Mouse (Mus musculus) layer of hippocampus, postnatal 14 days (tissue): ENCODE data around the gene N4bp1. TPM values are rescaled to one million over a fixed set of nuclear protein-coding genes. Genes with fewer than 3 reads are reported as not detected.
A peak's percentile ranks its signal among the peaks of the same experiment; 100 is the strongest.

Source experiments
- DNase-seq, 2 experiments: peaks; one replicate each; pipeline ENCODE4 v3.0.0; 2021 to 2022; ENCODE audit warnings: low spot score in 2 of 2, mixed read lengths in 1 of 2
- long read RNA-seq, 2 experiments: library from polyadenylated mRNA; stranded (forward); transcript quantifications; one replicate each; pipeline ENCODE4 v2.0.0; 2021
- total RNA-seq, 2 experiments: library from RNA; stranded (reverse); gene quantifications; 2 replicates each; pipeline ENCODE4 v1.2.3; 2021

The N4bp1 gene
- 10 to 100 TPM; 24.8 to 27.5 TPM for total RNA-seq
- long read RNA-seq, experiment 1, full-length matches to known transcripts: 3 of 11 reads
- long read RNA-seq, experiment 1, partial matches to known transcripts: 1 of 11 reads
- long read RNA-seq, experiment 1, other reads (novel, unspliced or antisense): 7 of 11 reads
- long read RNA-seq, experiment 2, full-length matches to known transcripts: 8 of 12 reads
- long read RNA-seq, experiment 2, partial matches to known transcripts: 1 of 12 reads
- long read RNA-seq, experiment 2, other reads (novel, unspliced or antisense): 3 of 12 reads

DNA sequence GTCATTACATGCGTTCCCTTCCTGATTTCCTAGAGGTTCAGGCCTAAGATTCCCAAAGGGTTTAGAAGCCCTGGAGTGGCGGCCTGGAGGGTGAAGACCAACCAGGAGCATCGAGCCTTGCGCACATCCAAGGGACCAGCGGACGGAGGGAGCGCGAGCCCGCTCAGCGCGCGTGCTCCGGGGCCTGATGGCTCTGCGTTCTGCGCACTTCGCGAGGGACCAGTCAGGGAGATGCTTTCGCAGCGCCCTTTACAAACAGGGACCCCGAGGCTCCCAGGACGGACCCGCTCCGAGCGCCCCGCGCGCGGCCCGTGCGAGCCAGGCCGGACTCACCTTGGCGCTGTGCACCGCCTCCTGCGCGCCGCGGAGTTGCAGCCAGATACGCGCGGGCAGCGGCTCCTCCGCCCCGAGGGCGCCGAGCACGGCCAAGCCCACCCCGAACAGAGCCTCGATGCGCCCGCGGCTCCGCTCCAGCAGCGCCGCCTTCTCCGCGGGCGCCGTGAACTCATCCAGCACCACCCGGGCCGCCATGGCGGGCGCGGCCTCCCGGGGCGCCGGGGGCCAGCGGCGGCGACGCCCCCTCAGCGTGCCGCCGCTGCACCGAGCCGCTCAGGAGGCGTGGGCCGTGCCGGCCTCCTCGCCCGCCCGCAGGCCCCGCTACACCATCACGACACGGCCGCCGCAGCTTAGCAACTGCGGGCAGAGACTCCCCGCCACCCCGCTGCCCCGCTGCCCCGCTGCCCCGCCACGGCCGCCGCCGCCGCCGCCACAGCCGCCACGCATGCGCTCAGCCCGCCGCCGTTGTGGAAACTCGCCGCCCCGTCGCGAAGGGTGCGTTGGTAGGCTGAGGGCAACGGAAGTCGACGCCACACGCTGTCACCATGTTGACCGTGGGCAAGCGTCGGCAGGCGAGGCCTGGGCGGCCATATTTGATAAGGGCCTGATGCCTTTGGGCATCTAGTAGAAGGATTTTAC is at the start of gene N4bp1:
Gene N4bp1, minus strand, starts transcription at position 770 of the 975 bp plus-strand sequence.
- DNase-seq: peak; percentile 88 to 95

DNA sequence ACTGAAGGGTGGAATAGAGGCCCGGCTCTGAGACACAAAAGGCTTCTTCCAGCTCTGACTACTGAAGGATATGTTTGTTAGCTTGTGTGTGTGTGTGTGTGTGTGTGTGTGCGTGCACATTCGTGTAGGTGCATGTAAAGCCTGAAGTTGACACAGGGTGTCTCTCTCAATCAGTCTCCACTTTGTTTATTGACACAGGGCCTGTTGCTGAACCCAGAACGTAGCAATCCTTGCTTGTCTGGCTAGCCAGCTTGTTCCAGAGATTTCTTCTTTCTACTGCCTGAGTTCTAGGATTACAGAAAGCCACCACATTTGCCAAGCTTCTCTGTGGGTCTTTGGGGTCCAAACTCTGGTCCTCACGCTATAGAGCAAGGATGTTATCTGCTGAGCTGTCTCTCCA is 49.8 kb upstream of the N4bp1 start:
- no peak for DNase-seq

DNA sequence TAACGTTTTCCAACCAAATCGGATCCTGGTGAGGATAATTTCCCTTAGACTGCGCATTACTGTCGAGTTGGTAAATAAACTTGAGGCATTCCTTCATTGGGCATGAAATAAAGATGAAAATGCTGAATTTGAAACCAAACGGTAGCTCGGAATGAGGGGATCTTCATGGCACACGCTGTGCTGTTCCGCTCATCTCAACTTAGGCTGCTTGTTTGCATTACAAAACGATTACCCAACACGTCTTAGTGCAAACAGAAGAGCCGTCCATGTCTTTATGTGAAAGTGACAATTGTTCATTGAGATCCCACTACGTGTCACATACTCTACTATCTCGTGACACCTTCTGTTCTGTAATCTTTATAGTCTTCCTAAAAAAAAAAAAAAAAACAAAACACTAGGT is 49.3 kb upstream of the N4bp1 start:
- DNase-seq: no peak

DNA sequence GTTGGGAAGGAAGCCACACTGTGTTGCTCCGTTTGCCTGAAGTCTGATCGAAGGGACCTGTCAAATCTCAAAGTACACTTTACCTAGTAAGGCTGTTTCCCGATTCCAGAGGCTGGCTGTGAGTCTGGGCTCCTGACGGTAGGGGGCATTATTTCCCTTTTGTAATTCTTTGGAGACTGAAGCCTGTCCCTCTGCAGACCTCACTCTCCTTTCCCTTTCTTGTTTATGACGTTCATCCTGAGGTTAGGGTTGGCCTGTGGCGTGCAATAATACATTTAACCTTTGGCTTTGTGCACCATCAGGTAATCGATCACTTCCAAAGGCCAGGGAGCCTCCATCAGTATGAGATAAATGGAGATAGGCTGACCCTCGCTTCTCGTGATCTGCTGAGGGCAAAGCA is 48.8 kb upstream of the N4bp1 start:
- peak; percentile 57 to 76 for DNase-seq

DNA sequence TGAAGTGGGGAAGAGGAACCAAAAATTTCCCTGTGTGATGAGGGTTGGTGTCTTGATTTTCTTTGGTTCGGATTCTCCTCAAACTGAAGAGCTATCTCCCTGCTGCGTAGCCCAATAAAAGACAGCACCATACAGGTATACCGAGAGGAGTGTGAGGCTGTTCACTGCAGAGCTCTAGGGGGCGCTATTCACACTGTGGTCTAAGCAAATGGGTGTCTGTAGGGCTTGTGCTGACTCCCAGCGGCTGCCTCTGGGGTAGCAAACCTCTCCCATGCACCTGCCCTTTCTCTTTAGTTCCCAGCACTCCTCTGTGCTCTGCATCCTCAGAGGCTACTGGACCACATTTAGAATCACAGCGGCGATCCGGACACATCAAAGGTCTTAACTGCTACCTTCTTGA is 41.2 kb upstream of the N4bp1 start:
- DNase-seq: no peak

DNA sequence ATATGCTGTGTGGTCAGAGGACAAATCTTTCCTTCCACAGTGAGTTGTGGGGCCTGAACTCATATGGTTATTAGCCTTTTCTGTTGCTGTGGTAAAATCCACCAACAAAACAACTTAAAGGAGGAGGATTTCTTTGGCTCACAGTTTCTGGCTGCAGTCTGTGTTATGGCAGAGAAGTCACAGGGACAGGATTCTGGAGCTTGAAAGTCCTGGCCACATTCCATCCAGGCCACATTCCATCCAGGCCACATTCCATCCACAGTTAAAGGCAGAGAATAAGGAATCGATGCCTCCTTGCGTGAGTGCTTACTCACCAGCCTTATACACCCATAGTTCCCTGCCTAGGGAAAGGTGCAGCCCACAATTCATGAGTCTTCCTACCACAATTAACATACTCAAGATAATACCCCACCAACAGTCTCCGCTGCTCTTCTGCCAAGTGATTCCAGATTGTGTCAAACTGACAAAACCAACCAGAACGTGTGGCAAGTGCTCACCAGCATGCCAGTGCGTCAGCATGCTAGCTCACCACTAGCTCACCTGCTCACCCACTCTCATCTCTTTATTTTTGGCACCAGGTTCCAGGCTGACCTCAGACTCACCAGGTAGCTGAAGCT is 38.3 kb upstream of the N4bp1 start:
- no peak for DNase-seq

DNA sequence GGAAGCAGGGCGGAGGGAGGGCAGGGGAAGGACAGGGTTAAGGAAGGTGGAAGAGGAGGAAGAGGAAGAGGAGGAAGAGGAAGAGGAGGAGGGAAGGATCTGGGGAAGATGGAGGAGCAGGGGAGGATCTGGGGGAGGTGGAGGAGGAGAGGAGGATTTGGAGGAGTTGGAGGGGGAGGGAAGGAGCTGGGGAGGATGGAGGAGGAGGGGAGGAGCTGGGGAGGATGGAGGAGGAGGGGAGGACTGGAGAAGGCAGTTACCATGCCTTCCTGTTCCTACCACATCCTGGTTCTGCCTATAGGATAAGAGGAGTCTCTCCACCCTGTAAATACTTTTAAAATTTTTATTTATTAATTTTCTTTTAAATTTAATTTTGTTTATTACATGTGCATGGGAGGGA is 37.6 kb upstream of the N4bp1 start:
- DNase-seq: no peak

DNA sequence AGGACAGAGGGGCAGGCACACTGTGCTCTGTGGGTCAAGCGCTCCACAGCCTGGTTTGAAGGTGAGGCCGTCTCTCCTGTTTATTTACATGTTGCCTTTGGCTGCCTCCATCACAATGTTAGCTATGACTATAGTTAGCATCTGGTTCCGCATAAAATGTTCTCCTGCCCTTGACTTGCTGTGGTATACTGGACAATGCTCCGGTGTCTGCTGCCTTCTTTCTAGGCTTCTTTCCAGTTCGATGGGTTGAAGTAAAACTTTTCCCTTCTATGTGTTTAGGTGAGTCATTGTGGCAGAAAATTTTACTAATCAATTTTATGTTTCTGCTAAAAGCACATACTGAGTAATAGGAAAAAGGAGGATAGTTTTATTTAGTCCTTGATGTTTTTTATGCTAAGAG is 37.1 kb upstream of the N4bp1 start:
- DNase-seq: no peak

DNA sequence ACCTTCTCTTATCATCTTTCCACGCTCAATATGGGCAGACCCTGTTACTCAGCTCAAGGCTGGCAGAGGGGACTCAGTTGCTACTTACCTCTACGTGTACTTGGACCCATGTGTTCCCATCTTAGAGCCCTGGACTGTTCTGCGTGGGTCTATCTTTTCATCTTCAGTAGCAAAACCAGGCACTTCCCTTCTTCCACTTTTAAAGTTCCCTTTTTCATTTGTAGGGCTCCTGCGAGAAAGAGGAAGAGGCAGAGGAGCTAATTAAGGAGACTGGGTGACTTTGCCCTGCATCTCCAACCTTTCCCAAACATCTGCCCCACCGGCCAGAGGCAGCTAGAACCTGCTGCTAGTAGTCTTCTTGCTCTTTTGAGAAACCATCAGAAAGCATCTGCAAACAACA is 35.9 kb upstream of the N4bp1 start:
- no peak for DNase-seq

DNA sequence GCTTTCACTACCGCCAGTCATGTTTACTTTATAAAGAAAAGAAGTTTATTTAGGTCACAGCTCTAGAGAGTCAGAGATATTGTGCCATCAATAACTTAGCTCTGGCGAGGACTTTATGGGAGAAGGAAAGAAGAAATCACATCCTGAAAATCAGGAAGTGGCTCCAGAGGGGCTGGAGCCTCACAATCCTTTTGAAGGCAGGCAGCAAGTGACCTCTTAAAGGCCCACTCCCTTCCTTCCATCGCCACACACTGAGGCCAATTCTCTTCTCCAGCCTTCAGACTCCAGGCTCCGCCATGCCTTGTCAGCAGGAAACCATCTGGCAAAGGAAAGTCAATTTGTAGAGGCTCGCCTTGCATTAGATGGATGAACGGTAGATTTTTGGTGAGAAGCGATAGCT is 35.4 kb upstream of the N4bp1 start:
- no peak for DNase-seq

DNA sequence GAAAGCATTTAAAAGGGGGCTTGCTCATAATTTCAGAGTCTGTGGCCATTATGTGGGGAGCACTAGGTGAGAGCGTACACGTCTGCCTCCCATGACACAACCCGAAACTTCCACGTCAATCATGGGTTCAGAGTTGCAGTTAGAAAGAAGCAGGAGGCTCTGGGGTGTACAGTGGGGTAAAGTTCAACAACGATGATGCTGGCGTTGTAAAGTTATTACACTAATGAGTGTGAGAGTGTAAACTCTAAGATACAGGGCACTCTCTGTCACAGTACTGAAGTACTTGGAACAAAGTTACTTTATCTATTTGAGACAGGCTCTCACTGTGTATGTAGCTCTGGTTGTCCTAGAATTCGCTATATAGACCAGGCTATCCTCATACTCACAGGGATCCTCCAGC is 35.0 kb upstream of the N4bp1 start:
- no peak for DNase-seq

DNA sequence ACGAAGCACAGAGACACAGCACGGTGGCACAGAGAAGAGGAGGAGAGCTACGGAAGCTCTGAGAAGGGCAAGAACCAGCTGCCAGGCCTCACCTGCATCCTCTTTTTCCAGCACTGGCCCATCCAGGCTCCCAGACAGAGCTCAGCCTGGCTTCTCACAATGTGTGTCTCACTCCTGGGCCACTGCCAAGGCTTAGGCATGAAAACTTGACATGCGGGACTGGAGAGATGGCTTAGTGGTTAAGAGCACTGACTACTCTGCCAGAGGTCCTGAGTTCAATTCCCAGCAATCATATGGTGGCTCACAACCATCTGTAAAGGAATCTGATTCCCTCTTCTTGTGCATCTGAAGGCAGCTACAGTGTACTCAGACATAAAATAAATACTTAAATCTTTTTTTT is 34.2 kb upstream of the N4bp1 start:
- no peak for DNase-seq

DNA sequence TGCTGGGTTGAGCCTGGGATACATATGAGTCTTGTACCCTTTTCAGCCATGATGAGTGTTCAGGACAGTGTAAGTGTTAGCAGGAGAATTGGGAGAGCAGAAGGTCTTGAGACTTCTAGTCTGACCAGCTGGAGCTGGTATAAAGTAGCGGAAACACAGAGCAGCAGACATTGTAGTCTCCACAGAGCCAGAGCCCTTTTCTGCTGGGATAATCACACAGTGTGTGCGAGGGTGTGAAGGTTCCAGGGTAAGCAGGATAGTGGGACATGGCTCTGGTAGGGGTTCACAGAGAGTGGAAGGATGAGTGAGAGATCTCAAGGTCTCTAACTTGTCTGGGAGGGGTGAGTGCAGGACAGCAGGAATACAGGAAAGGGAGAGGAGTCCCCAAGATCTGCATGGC is 33.0 kb upstream of the N4bp1 start:
- no peak for DNase-seq

DNA sequence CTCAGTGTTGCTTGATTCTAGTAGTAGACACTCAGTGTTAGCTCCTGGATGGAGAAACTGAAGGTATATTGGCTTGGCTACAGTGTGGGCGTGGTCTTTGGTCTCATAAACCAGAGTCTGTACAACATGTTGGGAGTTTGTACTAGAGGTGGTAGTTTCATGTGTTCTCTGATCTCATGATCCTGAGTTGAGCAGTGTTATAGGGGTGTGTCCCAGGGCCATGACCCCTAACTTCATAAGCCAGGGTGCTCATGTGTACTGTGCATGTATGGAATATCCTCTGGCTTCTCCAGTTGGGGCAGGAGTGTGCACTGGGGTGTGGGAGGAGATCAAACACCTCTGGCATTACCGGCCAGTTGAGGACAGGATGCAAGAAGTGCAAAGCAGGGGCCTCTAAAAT is 32.6 kb upstream of the N4bp1 start:
- DNase-seq: no peak

DNA sequence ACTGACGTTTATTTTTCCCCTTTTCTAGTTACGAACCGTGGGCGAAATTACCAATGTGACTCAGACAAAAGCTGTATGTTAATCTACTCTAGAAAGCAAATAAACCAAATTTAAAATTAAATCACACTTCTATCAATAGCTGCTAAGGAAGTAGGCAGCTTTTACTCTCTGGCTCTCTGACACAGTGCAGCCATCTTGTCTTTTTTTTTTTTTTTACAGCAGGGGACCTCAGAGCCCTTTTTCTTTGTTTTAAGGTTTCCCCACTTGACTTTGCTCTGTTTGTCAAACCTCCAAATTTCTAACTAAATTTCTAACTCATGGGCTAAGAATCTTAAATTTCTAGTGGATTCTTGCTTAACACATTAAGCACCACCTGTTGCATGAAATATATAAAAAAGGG is 31.3 kb upstream of the N4bp1 start:
- DNase-seq: no peak

DNA sequence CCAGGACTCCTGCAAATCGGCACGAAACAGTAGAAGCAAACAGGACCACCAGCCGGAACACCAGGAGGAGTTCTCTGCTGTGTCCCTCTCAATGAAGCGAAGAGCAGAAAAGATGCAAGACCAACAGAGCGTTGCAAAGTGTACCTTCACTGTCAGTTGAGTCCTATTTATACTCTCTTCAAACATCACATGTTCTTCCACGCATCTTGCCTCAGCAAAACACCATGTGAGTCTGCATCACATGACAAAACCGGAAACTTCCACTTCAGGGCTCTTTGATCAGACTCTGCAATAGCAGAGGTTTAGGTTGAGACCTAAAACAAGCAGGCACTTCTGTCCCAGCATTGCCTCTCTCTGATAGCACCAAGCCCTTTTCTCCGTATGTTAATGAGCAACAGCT is 26.1 kb upstream of the N4bp1 start:
- no peak for DNase-seq

DNA sequence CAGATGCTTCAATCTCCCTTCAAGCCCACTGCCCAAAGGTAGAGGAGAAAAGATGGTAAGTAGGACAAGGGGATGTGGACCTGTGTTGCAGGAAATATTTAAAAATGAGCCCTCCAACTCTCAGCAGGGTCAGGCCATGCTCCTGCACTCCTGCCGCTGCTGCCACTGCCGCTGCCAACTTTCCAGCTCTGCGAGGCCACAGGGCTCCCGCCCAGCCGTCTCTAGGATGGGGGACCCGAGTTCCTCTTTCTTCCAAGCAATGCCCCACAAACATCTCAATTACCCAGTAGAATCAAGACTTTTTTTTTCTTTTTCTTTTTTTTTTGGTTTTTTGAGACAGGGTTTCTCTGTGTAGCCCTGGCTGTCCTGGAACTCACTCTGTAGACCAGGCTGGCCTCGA is 25.2 kb upstream of the N4bp1 start:
- DNase-seq: no peak

DNA sequence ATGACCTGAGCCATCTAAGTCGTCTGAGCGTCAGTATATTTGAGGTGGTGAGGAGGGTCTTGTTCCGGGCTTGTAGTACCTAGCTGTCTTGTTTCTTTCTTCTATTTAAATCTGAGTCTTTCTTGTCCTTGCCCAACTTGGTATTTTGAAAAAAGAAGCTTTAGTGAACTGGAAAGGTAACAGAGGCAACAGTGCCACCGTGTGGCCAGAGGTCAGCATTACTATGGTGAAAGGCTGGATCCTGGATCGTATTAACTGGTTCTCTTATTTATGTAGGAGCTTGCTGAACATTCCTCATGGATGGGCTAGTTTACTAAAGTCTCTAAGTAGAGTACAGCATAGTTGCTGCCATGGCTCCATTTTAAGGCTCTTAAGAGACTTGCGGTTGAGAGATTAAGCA is 23.5 kb upstream of the N4bp1 start:
- DNase-seq: peak; percentile 75 to 81

DNA sequence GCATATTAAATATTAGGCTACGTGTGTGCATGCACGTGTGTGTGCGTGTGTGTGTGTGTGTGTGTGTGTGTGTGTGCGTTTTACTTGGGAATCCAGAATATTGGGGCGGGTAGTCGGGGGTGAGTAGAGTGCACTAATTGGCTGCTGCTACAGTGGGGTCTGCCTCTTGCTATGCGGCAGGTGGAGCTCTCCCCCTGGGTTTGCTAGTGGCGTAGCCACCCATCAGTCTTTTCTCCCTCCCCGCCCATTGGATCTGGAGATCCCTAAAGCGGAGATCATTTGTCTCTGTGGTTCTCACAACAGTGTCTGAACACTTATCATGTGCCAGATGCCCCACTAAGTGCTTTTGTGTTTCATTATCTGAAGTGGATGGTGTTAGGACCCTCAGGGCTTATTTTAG is 19.9 kb upstream of the N4bp1 start:
- DNase-seq: no peak

DNA sequence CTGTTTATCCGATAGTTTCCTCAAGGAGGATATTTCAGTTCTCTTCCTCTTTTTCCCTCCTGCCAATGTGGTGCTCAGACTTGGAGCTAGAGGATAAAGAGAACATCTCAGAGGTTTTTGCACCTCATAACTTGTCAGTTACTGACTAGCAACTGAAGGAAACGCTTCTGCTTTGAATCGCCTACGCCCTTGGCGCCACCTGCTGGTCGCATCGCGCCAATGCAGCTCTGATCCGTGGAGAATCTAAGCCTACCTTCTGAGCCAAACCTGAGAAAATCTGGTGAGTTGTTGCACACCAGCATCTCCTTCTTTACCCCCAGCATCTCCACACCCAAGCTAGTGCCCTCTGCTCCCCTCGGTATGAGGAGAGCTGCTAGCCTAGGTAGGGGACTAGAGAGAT is 18.0 kb upstream of the N4bp1 start:
- peak; percentile 84 to 86 for DNase-seq

DNA sequence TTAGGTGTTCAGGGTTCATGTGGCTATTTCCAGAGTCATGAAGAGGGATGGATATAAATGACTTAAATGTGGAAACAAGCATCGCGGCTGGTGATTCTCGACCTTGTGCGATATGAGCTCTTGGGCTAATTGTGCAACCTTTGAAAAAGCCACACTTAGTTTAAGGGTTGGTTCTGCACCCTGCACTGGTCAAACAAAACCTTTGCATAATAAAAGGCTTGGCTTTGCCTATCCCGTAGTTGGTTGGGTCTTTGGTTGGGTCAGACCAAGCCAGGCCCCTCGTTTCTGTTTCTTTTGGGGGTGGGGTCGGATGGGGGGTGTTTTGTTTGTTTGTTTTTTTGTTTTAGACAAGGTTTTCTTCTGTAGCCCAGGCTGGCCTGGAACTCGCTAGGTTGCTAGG is 17.6 kb upstream of the N4bp1 start:
- DNase-seq: no peak

DNA sequence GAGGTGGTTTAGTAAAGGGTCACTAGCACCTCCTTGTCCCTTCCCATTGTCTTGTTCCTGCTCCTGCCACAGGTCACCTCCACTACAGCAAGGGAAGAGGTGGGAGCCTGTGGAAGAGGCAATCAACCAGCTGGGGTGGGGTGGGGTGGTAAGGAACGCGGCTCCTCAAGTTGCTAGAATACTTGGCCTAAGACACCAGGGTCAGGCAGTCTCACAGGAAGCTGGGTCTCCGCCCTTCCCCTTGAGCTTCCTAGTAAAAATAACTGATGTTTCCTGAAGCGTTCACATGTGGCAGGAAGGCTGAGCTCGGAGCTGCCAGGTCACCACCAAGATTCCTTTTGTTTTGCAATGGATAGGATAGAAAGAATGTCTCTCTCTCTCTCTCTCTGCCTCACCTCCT is 16.9 kb upstream of the N4bp1 start:
- no peak for DNase-seq
